Mouse (Mus musculus): Measurements from ENCODE around the gene Tmcc2.

Tmcc2 gene

GRCm38 (mm10) chr1:132343191-132343590 lies 47.9 kb downstream of the Tmcc2 start:
- CTCF ChIA-PET, result interaction anchor here (0.5 to 1.6 kb wide), 3 partner anchors 12 to 348 kb away, joined by 3 to 7 read pairs (median 3); no protein-coding TSS in a partner anchor

GRCm38 (mm10) chr1:132342518-132342917 lies 48.6 kb downstream of the Tmcc2 start:
- CTCF ChIA-PET, result interaction anchor here (0.5 to 1.6 kb wide), 4 partner anchors 12 to 347 kb away, joined by 3 to 7 read pairs (median 3); no protein-coding TSS in a partner anchor

GRCm38 (mm10) chr1:132341731-132342501 lies 49.2 kb downstream of the Tmcc2 start:
- CTCF ChIA-PET, result interaction anchor here (0.6 to 1.6 kb wide), 3 partner anchors 13 to 51 kb away, joined by 3 to 10 read pairs (median 3); no protein-coding TSS in a partner anchor

GRCm38 (mm10) chr1:132338027-132338660 lies 52.9 kb downstream of the Tmcc2 start:
- CTCF ChIA-PET, result interaction anchor here (1.3 to 1.5 kb wide), 2 partner anchors 15 to 21 kb away, joined by 4 to 64 read pairs; no protein-coding TSS in a partner anchor

GRCm38 (mm10) chr1:132336921-132337320 lies 54.2 kb downstream of the Tmcc2 start:
- CTCF ChIA-PET, result interaction anchor here (0.6 to 1.5 kb wide), 5 partner anchors 14 to 54 kb away, joined by 3 to 64 read pairs (median 4); partner anchors contain the start of gene Tmcc2

GRCm38 (mm10) chr1:132335378-132335965 lies 55.6 kb downstream of the Tmcc2 start:
- CTCF ChIA-PET, result no interaction called here

- CTCF ChIA-PET, result no interaction called here
Observed at GRCm38 (mm10) chr1:132334178-132334801, 56.8 kb downstream of the Tmcc2 start.

GRCm38 (mm10) chr1:132333675-132334141 lies 57.4 kb downstream of the Tmcc2 start:
- CTCF ChIA-PET, result interaction anchor here (0.7 kb wide), 1 partner anchor 13 kb away, joined by 15 read pairs; no protein-coding TSS in a partner anchor

- CTCF ChIA-PET, result interaction anchor here (0.7 kb wide), 1 partner anchor 14 kb away, joined by 15 read pairs; no protein-coding TSS in a partner anchor
Observed at GRCm38 (mm10) chr1:132333201-132333600, 57.9 kb downstream of the Tmcc2 start.

GRCm38 (mm10) chr1:132331283-132331682 lies 59.8 kb downstream of the Tmcc2 start:
- CTCF ChIA-PET, result no interaction called here

GRCm38 (mm10) chr1:132330397-132330796 lies 60.7 kb downstream of the Tmcc2 start:
- CTCF ChIA-PET, result no interaction called here

- CTCF ChIA-PET, result no interaction called here
Observed at GRCm38 (mm10) chr1:132329656-132330055, 61.4 kb downstream of the Tmcc2 start.

GRCm38 (mm10) chr1:132328565-132328964 lies 62.5 kb downstream of the Tmcc2 start:
- CTCF ChIA-PET, result no interaction called here

- CTCF ChIA-PET, result no interaction called here
Observed at GRCm38 (mm10) chr1:132327477-132327876, 63.6 kb downstream of the Tmcc2 start.

GRCm38 (mm10) chr1:132326777-132327176 lies 64.3 kb downstream of the Tmcc2 start:
- CTCF ChIA-PET, result no interaction called here

GRCm38 (mm10) chr1:132322711-132323542 lies 68.2 kb downstream of the Tmcc2 start:
- CTCF ChIA-PET, result interaction anchor here (1.4 to 1.6 kb wide), 2 partner anchors 15 to 32 kb away, joined by 3 to 4 read pairs; no protein-coding TSS in a partner anchor

- CTCF ChIA-PET, result interaction anchor here (1.6 kb wide), 1 partner anchor 16 kb away, joined by 4 read pairs; no protein-coding TSS in a partner anchor
Observed at GRCm38 (mm10) chr1:132321821-132322580, 69.1 kb downstream of the Tmcc2 start.

- CTCF ChIA-PET, result interaction anchor here (0.6 kb wide), 1 partner anchor 168 kb away, joined by 3 read pairs; no protein-coding TSS in a partner anchor
Observed at GRCm38 (mm10) chr1:132319242-132319641, 71.8 kb downstream of the Tmcc2 start.

Measured in spleen, embryonic (tissue).